Mouse (Mus musculus): ENCODE results near the gene Gsto2.

DNA sequence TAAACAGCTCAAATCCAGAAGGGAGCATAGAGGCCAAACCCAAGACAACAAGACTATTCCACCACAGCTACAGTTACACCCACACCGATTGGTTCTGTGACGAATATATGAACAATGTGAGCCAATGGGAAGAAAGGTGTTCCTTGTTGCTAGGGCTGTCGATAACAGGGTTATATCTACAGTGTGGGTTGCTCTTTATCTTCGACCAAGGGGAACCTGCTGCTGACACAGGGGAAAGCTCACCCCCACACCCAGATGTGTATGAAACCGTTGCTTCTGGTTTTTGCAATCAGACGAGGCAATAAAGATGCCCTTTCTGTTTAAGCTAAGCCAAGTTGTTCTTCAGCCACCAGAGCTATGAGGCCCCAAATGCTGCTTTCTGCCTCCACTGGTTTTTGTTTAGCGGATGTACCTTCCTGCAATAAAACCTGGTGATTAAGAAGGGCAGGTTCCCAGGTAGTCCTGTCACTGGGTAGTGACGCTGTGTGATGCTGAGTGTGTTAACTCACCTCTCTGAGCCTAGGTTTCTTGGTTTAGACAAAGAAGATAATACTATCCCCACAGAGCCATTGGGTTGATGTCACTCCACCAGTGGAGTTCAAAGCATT is 33.2 kb downstream of the Gsto2 start:
- no peak for TF ChIP-seq POLR2A (IDR thresholded peaks at IDR 0.05; ENCODE audit: borderline replicate concordance, low read depth, low read length)
- no peak for TF ChIP-seq CTCF (IDR thresholded peaks at IDR 0.05; ENCODE audit: low read depth, low read length)
